Mouse (Mus musculus): ENCODE results near the gene Hoxd8. TPM values are rescaled to one million over a fixed set of nuclear protein-coding genes. Genes with fewer than 3 reads are reported as not detected.

Gene Hoxd8
- total and polyA plus RNA-seq, 2 experiments from 2014 or later: 0.10 to 0.22 TPM

- H3K4me3 ChIP-seq (ENCODE audit: low read depth, low read length): no peak overlapping the region
- no peak for ATAC-seq
- no peak overlapping the region for H3K4me2 ChIP-seq (ENCODE audit: low read depth)
- no peaks in the 10 kb centered on the region for H3K9me3 ChIP-seq (ENCODE audit: low read length)
- no peaks in the 10 kb centered on the region for H3K4me1 ChIP-seq (ENCODE audit: insufficient read depth)
- no peak for TF ChIP-seq CTCF (IDR thresholded peaks at IDR 0.05; ENCODE audit: low read depth)
- DNase-seq: no peak
- no peak overlapping the region for H3K27ac ChIP-seq (ENCODE audit: low read depth, low read length)
- WGBS: 13% methylated on average over 5 of the region's 5 CpGs
- no peak overlapping the region for H3K9ac ChIP-seq
- H3K36me3 ChIP-seq (ENCODE audit: insufficient read depth): no peaks in the 10 kb centered on the region
- H3K27me3 ChIP-seq (ENCODE audit: insufficient read depth, low read length): peaks cover 93% of the 10 kb centered on the region
Observed at GRCm38 (mm10) chr2:74750731-74751250, 46.4 kb downstream of the Hoxd8 start.

DNA sequence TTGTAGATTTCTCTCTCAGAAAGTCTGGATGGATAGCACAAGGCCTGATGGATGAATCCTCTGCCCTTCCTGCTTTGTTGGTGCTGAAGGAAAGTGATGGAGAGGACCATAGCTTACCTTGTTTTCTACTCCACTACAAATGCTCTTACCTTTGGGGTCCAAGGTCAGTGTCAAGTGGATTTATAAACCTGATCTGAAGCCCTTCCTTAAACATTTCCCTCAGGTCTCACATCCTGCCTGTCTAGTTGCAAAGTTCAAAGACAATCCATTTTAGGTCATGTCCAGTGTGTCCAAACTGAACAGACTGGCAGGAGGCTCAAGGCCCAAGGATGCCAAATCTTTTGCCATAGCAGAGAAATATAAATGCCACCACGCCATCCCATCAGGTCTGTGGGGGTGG is 47.4 kb downstream of the Hoxd8 start:
- H3K27ac ChIP-seq (ENCODE audit: low read depth, low read length): no peak overlapping the region
- 69% methylated on average over 1 of the region's 1 CpGs for WGBS

DNA sequence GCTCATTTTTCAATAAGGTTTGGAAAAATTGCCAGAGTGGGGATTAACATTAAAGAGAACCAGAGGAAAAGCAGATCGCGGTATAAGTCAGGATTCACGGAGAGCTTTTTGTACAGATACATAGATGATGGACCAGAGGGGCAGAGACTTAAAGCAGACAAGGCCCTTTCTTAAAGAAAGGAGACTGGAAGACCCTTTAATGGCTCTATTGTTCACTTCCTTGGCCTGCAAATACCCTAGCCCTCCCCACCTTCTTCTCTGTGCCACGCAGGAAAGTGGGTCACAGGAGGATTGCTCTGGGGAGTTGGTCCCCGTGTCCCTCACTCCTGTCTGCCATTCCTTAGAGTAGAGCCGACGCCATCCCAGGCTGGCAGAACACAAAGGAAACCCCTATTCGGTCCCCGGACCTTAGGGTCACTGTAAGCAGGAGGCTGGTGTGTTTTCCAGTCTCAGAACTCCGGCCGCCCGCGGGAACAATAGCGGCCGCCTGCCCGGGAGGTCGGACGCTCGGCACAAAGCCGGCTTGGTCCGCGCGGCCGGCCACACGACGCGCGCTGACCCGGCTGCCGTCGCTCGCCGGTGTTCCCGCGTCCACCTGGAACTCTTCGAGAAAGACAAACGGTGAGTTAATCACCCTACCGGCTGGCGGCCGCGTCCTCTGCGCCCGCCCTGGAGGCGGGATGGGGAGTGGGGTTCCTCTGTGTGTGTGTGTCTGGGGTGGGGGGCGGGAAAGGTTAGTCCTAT is 48.2 kb downstream of the Hoxd8 start:
- 1% methylated on average over 45 of the region's 45 CpGs for WGBS
- Histone ChIP-seq H3K9me3 (ENCODE audit: low read length) (0 out of 2 replicates have a peak, but pooled peaks cover 3% of the 10 kb centered on the region), H3K4me3 (ENCODE audit: low read depth, low read length) (no peak overlapping the region), H3K4me2 (ENCODE audit: low read depth) (no peak overlapping the region), H3K9ac (no peak overlapping the region), H3K27ac (ENCODE audit: low read depth, low read length) (no peak overlapping the region), H3K27me3 (ENCODE audit: insufficient read depth, low read length) (peaks cover 95% of the 10 kb centered on the region), H3K36me3 (ENCODE audit: insufficient read depth) (no peaks in the 10 kb centered on the region), H3K4me1 (ENCODE audit: insufficient read depth) (no peaks in the 10 kb centered on the region)
- DNase-seq (no peak), ATAC-seq (no peak)
- no peak for TF ChIP-seq CTCF (IDR thresholded peaks at IDR 0.05; ENCODE audit: low read depth)

More for the DNA sequence above, 47.4 kb downstream of the Hoxd8 start:
- Histone ChIP-seq H3K4me2 (ENCODE audit: low read depth) (no peak overlapping the region), H3K4me1 (ENCODE audit: insufficient read depth) (no peaks in the 10 kb centered on the region), H3K36me3 (ENCODE audit: insufficient read depth) (no peaks in the 10 kb centered on the region), H3K9ac (no peak overlapping the region), H3K9me3 (ENCODE audit: low read length) (0 out of 2 replicates have a peak, but pooled peaks cover 3% of the 10 kb centered on the region), H3K27me3 (ENCODE audit: insufficient read depth, low read length) (peaks cover 95% of the 10 kb centered on the region), H3K4me3 (ENCODE audit: low read depth, low read length) (no peak overlapping the region)
- ATAC-seq (no peak), DNase-seq (no peak)
- no peak for TF ChIP-seq CTCF (IDR thresholded peaks at IDR 0.05; ENCODE audit: low read depth)

GRCm38 (mm10) chr2:74753175-74753523 is 48.7 kb downstream of the Hoxd8 start:
- no peak overlapping the region for H3K4me3 ChIP-seq (ENCODE audit: low read depth, low read length)
- TF ChIP-seq CTCF (IDR thresholded peaks at IDR 0.05; ENCODE audit: low read depth): no peak
- no peaks in the 10 kb centered on the region for H3K4me1 ChIP-seq (ENCODE audit: insufficient read depth)
- H3K27ac ChIP-seq (ENCODE audit: low read depth, low read length): no peak overlapping the region
- DNase-seq: no peak
- peaks cover 95% of the 10 kb centered on the region for H3K27me3 ChIP-seq (ENCODE audit: insufficient read depth, low read length)
- no peak overlapping the region for H3K4me2 ChIP-seq (ENCODE audit: low read depth)
- 2% methylated on average over 25 of the region's 25 CpGs for WGBS
- no peak for ATAC-seq
- H3K9me3 ChIP-seq (ENCODE audit: low read length): 0 out of 2 replicates have a peak, but pooled peaks cover 3% of the 10 kb centered on the region
- no peaks in the 10 kb centered on the region for H3K36me3 ChIP-seq (ENCODE audit: insufficient read depth)
- H3K9ac ChIP-seq: no peak overlapping the region

- no peaks in the 10 kb centered on the region for H3K4me1 ChIP-seq (ENCODE audit: insufficient read depth)
- no peak overlapping the region for H3K4me3 ChIP-seq (ENCODE audit: low read depth, low read length)
- H3K4me2 ChIP-seq (ENCODE audit: low read depth): no peak overlapping the region
- ATAC-seq (no peak), DNase-seq (no peak)
- no peak overlapping the region for H3K27ac ChIP-seq (ENCODE audit: low read depth, low read length)
- H3K9ac ChIP-seq: no peak overlapping the region
- 0 out of 2 replicates have a peak, but pooled peaks cover 3% of the 10 kb centered on the region for H3K9me3 ChIP-seq (ENCODE audit: low read length)
- no peak for TF ChIP-seq CTCF (IDR thresholded peaks at IDR 0.05; ENCODE audit: low read depth)
- 15% methylated on average over 5 of the region's 5 CpGs for WGBS
- no peaks in the 10 kb centered on the region for H3K36me3 ChIP-seq (ENCODE audit: insufficient read depth)
- H3K27me3 ChIP-seq (ENCODE audit: insufficient read depth, low read length): peaks cover 90% of the 10 kb centered on the region
Observed at GRCm38 (mm10) chr2:74753711-74754110, 49.3 kb downstream of the Hoxd8 start.

MicroRNAs within 50 kb of the gene (microRNA counts, 519-probe panel; counts per million panel counts)
- microRNA mmu-miR-10b: not detected

Small RNAs within 50 kb of the gene (microRNA-seq; reads per million reads assigned to microRNA genes)
- 0 reads per million in 2 experiments for gene Gm44463
- gene Mir10b: 106 to 127 reads per million in 2 experiments

Other genes with a start within 250 kb of the Hoxd8 start
- 47.5 and 67.5 TPM in 2 replicates for gene Lnpk, start 125.2 kb upstream of the Hoxd8 start, total RNA-seq (2014; rRNA removed)
- 22.7 and 32.6 TPM in 2 replicates for gene Lnpk, start 125.2 kb upstream of the Hoxd8 start, polyA plus RNA-seq (2015; fragmentation: Nextera tagmentation; extraction: Ambion mirVana)
- gene Evx2, start 45.1 kb upstream of the Hoxd8 start, total RNA-seq (2014; rRNA removed): not detected in 2 replicates
- gene Evx2, start 45.1 kb upstream of the Hoxd8 start, polyA plus RNA-seq (2015; fragmentation: Nextera tagmentation; extraction: Ambion mirVana): not detected in 2 replicates
- not detected in 2 replicates for gene Hoxd13, start 36.3 kb upstream of the Hoxd8 start, total RNA-seq (2014; rRNA removed)
- gene Hoxd13, start 36.3 kb upstream of the Hoxd8 start, polyA plus RNA-seq (2015; fragmentation: Nextera tagmentation; extraction: Ambion mirVana): not detected in 2 replicates
- not detected in 2 replicates for gene Hoxd12, start 29.6 kb upstream of the Hoxd8 start, total RNA-seq (2014; rRNA removed)
- gene Hoxd12, start 29.6 kb upstream of the Hoxd8 start, polyA plus RNA-seq (2015; fragmentation: Nextera tagmentation; extraction: Ambion mirVana): not detected in 2 replicates
- not detected in 2 replicates for gene Hoxd11, start 25.1 kb upstream of the Hoxd8 start, total RNA-seq (2014; rRNA removed)
- gene Hoxd11, start 25.1 kb upstream of the Hoxd8 start, polyA plus RNA-seq (2015; fragmentation: Nextera tagmentation; extraction: Ambion mirVana): not detected in 2 replicates
- not detected in 2 replicates for gene Hoxd10, start 12.7 kb upstream of the Hoxd8 start, total RNA-seq (2014; rRNA removed)
- gene Hoxd10, start 12.7 kb upstream of the Hoxd8 start, polyA plus RNA-seq (2015; fragmentation: Nextera tagmentation; extraction: Ambion mirVana): not detected in 2 replicates
- not detected in 2 replicates for gene Hoxd9, start 6.9 kb upstream of the Hoxd8 start, total RNA-seq (2014; rRNA removed)
- not detected in 2 replicates for gene Hoxd9, start 6.9 kb upstream of the Hoxd8 start, polyA plus RNA-seq (2015; fragmentation: Nextera tagmentation; extraction: Ambion mirVana)
- not detected in 2 replicates for gene Hoxd3, start 7.3 kb downstream of the Hoxd8 start, total RNA-seq (2014; rRNA removed)
- gene Hoxd3, start 7.3 kb downstream of the Hoxd8 start, polyA plus RNA-seq (2015; fragmentation: Nextera tagmentation; extraction: Ambion mirVana): not detected in 2 replicates
- gene Hoxd4, start 7.3 kb downstream of the Hoxd8 start, total RNA-seq (2014; rRNA removed): not detected in 2 replicates
- gene Hoxd4, start 7.3 kb downstream of the Hoxd8 start, polyA plus RNA-seq (2015; fragmentation: Nextera tagmentation; extraction: Ambion mirVana): not detected in 2 replicates
- gene Gm28230, start 22.1 kb downstream of the Hoxd8 start, total RNA-seq (2014; rRNA removed): not detected in 2 replicates
- gene Gm28230, start 22.1 kb downstream of the Hoxd8 start, polyA plus RNA-seq (2015; fragmentation: Nextera tagmentation; extraction: Ambion mirVana): not detected in 2 replicates
- not detected in 2 replicates for gene Hoxd1, start 58.4 kb downstream of the Hoxd8 start, total RNA-seq (2014; rRNA removed)
- not detected in 2 replicates for gene Hoxd1, start 58.4 kb downstream of the Hoxd8 start, polyA plus RNA-seq (2015; fragmentation: Nextera tagmentation; extraction: Ambion mirVana)
- gene Mtx2, start 121.2 kb downstream of the Hoxd8 start, total RNA-seq (2014; rRNA removed): 105 and 120 TPM in 2 replicates
- 131 and 145 TPM in 2 replicates for gene Mtx2, start 121.2 kb downstream of the Hoxd8 start, polyA plus RNA-seq (2015; fragmentation: Nextera tagmentation; extraction: Ambion mirVana)